Mouse (Mus musculus) megakaryocyte, embryonic 14.5 days (primary cell): ENCODE measurements at regions not wholly inside any gene's neighbourhood (a gene's known extent, or its start where the extent isn't known, plus 50 kb on each side); places are given as distances from the start of the nearest gene placed in this dataset.

Experiments used
- FLI1 ChIP-seq: IDR thresholded peaks from 2 replicates; pipeline ENCODE4 v1.6.1; 2012; ENCODE audit warnings: low read length, inconsistent platforms, mixed read lengths
- GATA1 ChIP-seq: IDR thresholded peaks from 3 replicates; pipeline ENCODE4 v1.6.1; 2012; ENCODE audit warnings: mixed read lengths, low read length, inconsistent platforms, borderline replicate concordance

DNA sequence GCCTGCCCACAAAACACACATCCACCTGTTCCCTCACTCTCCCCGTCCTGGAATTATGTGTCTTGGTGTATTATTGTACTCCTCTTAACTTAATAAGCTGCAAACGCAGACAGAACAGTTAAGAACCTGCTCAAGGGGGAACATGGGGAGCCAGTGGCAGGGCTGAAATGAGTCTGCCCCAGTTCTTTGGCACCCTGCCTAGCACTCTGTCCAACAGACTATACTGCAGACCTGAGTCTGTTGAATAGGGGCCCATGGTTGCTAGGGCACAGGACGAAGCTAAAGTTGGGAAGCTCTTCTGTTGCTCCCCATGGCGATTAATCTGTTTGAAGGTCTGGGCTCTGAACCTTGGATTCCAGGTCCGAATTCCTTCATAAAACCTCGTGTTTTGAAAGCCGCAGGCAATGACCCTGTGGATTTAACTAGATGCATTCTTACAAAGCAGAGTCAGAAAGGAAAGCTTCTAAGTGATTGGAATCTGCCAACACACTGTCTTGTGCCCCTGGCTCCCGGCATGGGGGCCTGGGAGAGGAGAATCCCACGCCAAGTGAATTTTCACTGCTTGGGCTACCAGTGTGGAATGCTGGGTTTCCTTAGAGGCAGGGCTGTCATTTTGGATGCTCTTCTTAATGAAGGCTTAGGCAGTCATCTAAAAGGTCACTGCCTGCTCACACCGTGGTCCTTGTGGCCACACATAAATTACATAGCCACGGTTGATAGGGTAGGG is 479.3 kb downstream of the Nedd1 start:
- TF ChIP-seq GATA1 = no peak
- TF ChIP-seq FLI1 = no peak
